Mouse (Mus musculus) c-Kit-positive CD71-positive TER-119-negative erythroid progenitor cells, embryonic 14.5 days (primary cell): ENCODE data around the gene Alyref.

Experiments
- DNase-seq: peaks from one replicate; pipeline ENCODE4 v3.0.0-alpha.2; 2013; ENCODE audit warnings: low read depth

The Alyref gene

DNA sequence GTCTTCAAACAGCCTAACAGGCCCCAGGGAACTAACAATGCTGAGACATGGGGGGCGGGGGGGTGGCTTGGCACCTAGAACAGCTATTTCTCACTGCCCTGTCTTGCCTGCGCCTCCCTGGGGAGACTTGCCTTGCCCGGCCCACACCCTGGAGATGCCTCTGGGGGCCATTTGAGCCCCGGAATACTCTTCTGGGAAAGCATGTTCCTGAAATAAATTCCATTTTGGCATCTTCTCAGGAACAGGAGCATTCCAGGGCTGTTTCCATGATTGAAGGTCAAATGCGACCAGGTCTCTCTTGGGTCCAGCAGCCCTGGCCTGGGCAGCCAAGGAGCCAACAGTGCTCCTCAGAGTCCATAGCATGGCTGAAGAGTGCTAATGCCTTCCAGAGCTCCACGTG lies 55.8 kb downstream of the Alyref start:
- DNase-seq: no peak
